In genomic region chr17:47059836-47060360, GRCm38 (mm10) we compare ENCODE assay signal across 8 mouse cellular contexts. TPM values are rescaled to one million over a fixed set of nuclear protein-coding genes. Genes with fewer than 3 reads are reported as not detected.
DNase-seq lines count a peak whose midpoint lies in the region; ATAC-seq lines count a peak whose summit lies in the region.

No protein-coding gene starts in this region.

- H3K4me3 ChIP-seq in embryonic facial prominence, embryonic 10.5 days = peak overlapping the region; percentile 26; the same call in 1 of the 2 replicates
- no peak overlapping the region for H3K4me3 ChIP-seq in midbrain, embryonic 16.5 days (ENCODE audit: low read depth, low read length)

- no peaks in the 10 kb centered on the region for H3K27me3 ChIP-seq in embryonic facial prominence, embryonic 10.5 days (replicated peaks; ENCODE audit: low read depth, poor library complexity, severe bottlenecking)
- no peaks in the 10 kb centered on the region for H3K27me3 ChIP-seq in midbrain, embryonic 16.5 days (ENCODE audit: control insufficient read depth, insufficient read depth, low read depth, low read length)

- H3K9me3 ChIP-seq in embryonic facial prominence, embryonic 10.5 days = peaks cover 8% of the 10 kb centered on the region; the same call in 1 of the 2 replicates
- H3K9me3 ChIP-seq in midbrain, embryonic 16.5 days (replicated peaks; ENCODE audit: control insufficient read depth, low read length, poor library complexity, severe bottlenecking) = no peaks in the 10 kb centered on the region; the same call in 1 of the 2 replicates

- peaks cover 16% of the 10 kb centered on the region for H3K4me1 ChIP-seq in embryonic facial prominence, embryonic 10.5 days
- H3K4me1 ChIP-seq in midbrain, embryonic 16.5 days (ENCODE audit: control insufficient read depth, insufficient read depth, low read length) = no peaks in the 10 kb centered on the region

- 37% methylated on average over 12 of the region's 12 CpGs for WGBS in embryonic facial prominence, embryonic 10.5 days
- 79% methylated on average over 12 of the region's 12 CpGs for WGBS in midbrain, embryonic 16.5 days

- H3K36me3 ChIP-seq in embryonic facial prominence, embryonic 10.5 days (replicated peaks) = no peaks in the 10 kb centered on the region
- no peaks in the 10 kb centered on the region for H3K36me3 ChIP-seq in midbrain, embryonic 16.5 days (ENCODE audit: control insufficient read depth, insufficient read depth, low read length)

- no peak overlapping the region for H3K9ac ChIP-seq in midbrain, embryonic 16.5 days (ENCODE audit: low read depth, low read length)

- no peak overlapping the region for H3K4me2 ChIP-seq in midbrain, embryonic 16.5 days (ENCODE audit: low read length)

- peak; percentile 99 for DNase-seq in adipocyte (ENCODE audit: low spot score)
- peak; percentile 73 for DNase-seq in embryonic facial prominence, embryonic 10.5 days (ENCODE audit: low spot score)
- peak; percentile 76 to 84 for DNase-seq in kidney, adult 8-10 months
- peak; percentile 86 for DNase-seq in lung, postnatal 10 days
- no peak for DNase-seq in cerebellum, adult 11-12 months
- no peak for DNase-seq in cerebellum, postnatal 14 days
- no peak for DNase-seq in thymus, postnatal 10 days (ENCODE audit: low spot score in 2 of 2)

- ATAC-seq in midbrain, embryonic 16.5 days = no peak

- H3K27ac ChIP-seq in embryonic facial prominence, embryonic 10.5 days (replicated peaks) = peak overlapping the region; percentile 66
- no peak overlapping the region for H3K27ac ChIP-seq in midbrain, embryonic 16.5 days (ENCODE audit: low read length)

RNA-seq across cellular contexts. Expression of gene Ubr2, which starts 49.5 kb away (rescaled TPM):
- polyA plus RNA-seq in embryonic facial prominence, embryonic 10.5 days (2016; fragmentation: Nextera tagmentation; extraction: Ambion mirVana) = 16.2 and 18.2 TPM in 2 replicates
- polyA plus RNA-seq in midbrain, embryonic 16.5 days (2015; fragmentation: Nextera tagmentation; extraction: Ambion mirVana) = 14.3 and 14.7 TPM in 2 replicates

Comparison
In these comparisons a context has a peak if more than half of its experiments do, and no peak if none do; other contexts are left out.
1. DNase-seq: peak in adipocyte (single experiment), embryonic facial prominence, embryonic 10.5 days (single experiment), kidney, adult 8-10 months (2 of 2) and lung, postnatal 10 days (single experiment); none in cerebellum, adult 11-12 months (single experiment), cerebellum, postnatal 14 days (0 of 2) and thymus, postnatal 10 days (0 of 2).